Mouse (Mus musculus): ENCODE data around the gene Tyw1. TPM values are rescaled to one million over a fixed set of nuclear protein-coding genes. Genes with fewer than 3 reads are reported as not detected.

Gene Tyw1
- 21.9 and 22.3 TPM in 2 replicates for polyA plus RNA-seq (2015; fragmentation: Nextera tagmentation; extraction: Ambion mirVana)

DNA sequence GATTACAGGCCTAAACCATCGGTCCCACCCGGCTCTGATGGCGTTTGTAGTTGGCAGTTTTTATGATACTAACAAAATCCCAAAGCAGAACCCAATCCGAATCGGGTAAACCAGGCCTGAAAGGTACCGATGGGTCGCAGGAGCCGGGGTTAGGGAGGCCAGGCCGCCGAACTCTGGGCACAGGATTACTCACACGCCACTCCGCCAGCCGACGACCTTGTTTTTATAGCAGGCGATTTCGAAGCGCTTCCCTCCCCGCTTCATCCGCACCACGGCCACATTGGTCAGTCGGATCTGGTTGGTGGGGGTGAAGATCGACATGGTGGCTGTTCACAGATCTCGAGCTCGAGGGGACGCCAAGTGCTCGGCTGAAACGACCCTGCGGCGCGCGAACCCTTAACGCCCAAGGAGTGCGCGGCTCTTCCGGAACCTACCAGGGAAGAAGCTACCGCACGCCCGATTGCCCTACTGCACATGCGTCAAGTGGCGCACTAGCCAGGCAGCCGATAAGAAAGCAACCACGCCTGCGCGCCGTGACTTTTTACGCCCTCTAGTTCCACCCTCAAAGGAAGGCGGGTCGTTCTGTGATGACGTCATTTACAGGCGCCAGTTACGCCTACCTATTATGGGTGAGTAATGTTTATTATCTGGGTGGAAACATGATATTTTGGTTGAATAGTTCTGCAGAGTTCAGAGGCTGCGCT lies at the start of gene Tyw1, which contains the start of gene Sbds:
Tyw1 (plus strand) TSS at position 603 of the 704 bp plus-strand sequence.
Sbds (minus strand) TSS at position 514 of the 704 bp plus-strand sequence.
- Histone ChIP-seq H3K27ac (replicated peaks) (peak within 1 kb of the TSS; percentile 90), H3K4me2 (peak within 1 kb of the TSS; percentile 76), H3K4me3 (peak within 1 kb of the TSS; percentile 91), H3K4me1 (replicated peaks) (peaks cover 34% of the 10 kb centered on the region), H3K9ac (peak within 1 kb of the TSS; percentile 72), H3K27me3 (no peaks in the 10 kb centered on the region), H3K36me3 (peaks cover 24% of the 10 kb centered on the region), H3K9me3 (no peaks in the 10 kb centered on the region)
- WGBS, result under 1% methylated on average over 52 of the region's 52 CpGs
- peak; percentile 91 for ATAC-seq (ENCODE audit: low FRiP score, low read depth)

- H3K4me2 ChIP-seq, result no peak overlapping the region
- H3K4me1 ChIP-seq (replicated peaks), result no peaks in the 10 kb centered on the region
- no peaks in the 10 kb centered on the region for H3K9me3 ChIP-seq
- H3K9ac ChIP-seq, result no peak overlapping the region
- H3K4me3 ChIP-seq, result no peak overlapping the region
- no peaks in the 10 kb centered on the region for H3K27me3 ChIP-seq
- no peak overlapping the region for H3K27ac ChIP-seq (replicated peaks)
- H3K36me3 ChIP-seq, result peaks cover 47% of the 10 kb centered on the region
- WGBS, result 92% methylated on average over 4 of the region's 4 CpGs
- no peak for ATAC-seq (ENCODE audit: low FRiP score, low read depth)
Measured at GRCm38 (mm10) chr5:130207299-130207698, 48.1 kb upstream of the Tyw1 start.

- H3K36me3 ChIP-seq, result peaks cover 47% of the 10 kb centered on the region
- WGBS, result 95% methylated on average over 11 of the region's 11 CpGs
Measured at GRCm38 (mm10) chr5:130212956-130213355, 42.5 kb upstream of the Tyw1 start.

GRCm38 (mm10) chr5:130216781-130217180 lies 38.6 kb upstream of the Tyw1 start, which contains the start of gene Tmem248:
Tmem248 (plus strand) TSS chr5:130217081.
- Histone ChIP-seq H3K4me1 (replicated peaks) (peaks cover 10% of the 10 kb centered on the region), H3K9me3 (no peaks in the 10 kb centered on the region), H3K27ac (replicated peaks) (no peak within 1 kb of the TSS), H3K4me3 (no peak within 1 kb of the TSS), H3K9ac (no peak within 1 kb of the TSS), H3K36me3 (peaks cover 17% of the 10 kb centered on the region; the same call in 1 of the 2 replicates), H3K27me3 (no peaks in the 10 kb centered on the region), H3K4me2 (no peak within 1 kb of the TSS)
- 84% methylated on average over 7 of the region's 7 CpGs for WGBS
- ATAC-seq (ENCODE audit: low FRiP score, low read depth), result no peak

More at GRCm38 (mm10) chr5:130212956-130213355, 42.5 kb upstream of the Tyw1 start:
- Histone ChIP-seq H3K27me3 (no peaks in the 10 kb centered on the region), H3K27ac (replicated peaks) (no peak overlapping the region), H3K4me1 (replicated peaks) (no peaks in the 10 kb centered on the region), H3K9ac (no peak overlapping the region), H3K4me2 (no peak overlapping the region), H3K9me3 (no peaks in the 10 kb centered on the region), H3K4me3 (no peak overlapping the region)
- ATAC-seq (ENCODE audit: low FRiP score, low read depth), result no peak

- H3K27ac ChIP-seq (replicated peaks), result no peak overlapping the region
- no peaks in the 10 kb centered on the region for H3K27me3 ChIP-seq
- no peak overlapping the region for H3K9ac ChIP-seq
- 89% methylated on average over 4 of the region's 4 CpGs for WGBS
- peaks cover 13% of the 10 kb centered on the region; the same call in 1 of the 2 replicates for H3K36me3 ChIP-seq
- no peak overlapping the region for H3K4me2 ChIP-seq
- H3K4me3 ChIP-seq, result no peak overlapping the region
- H3K4me1 ChIP-seq (replicated peaks), result peaks cover 10% of the 10 kb centered on the region
- no peak for ATAC-seq (ENCODE audit: low FRiP score, low read depth)
- H3K9me3 ChIP-seq, result no peaks in the 10 kb centered on the region
Measured at GRCm38 (mm10) chr5:130217406-130217805, 38.0 kb upstream of the Tyw1 start.

GRCm38 (mm10) chr5:130218336-130218735 lies 37.1 kb upstream of the Tyw1 start:
- Histone ChIP-seq H3K4me2 (no peak overlapping the region), H3K27me3 (no peaks in the 10 kb centered on the region), H3K9me3 (no peaks in the 10 kb centered on the region), H3K27ac (replicated peaks) (no peak overlapping the region), H3K4me3 (no peak overlapping the region), H3K9ac (no peak overlapping the region), H3K36me3 (peaks cover 7% of the 10 kb centered on the region; the same call in 1 of the 2 replicates), H3K4me1 (replicated peaks) (peaks cover 16% of the 10 kb centered on the region)
- ATAC-seq (ENCODE audit: low FRiP score, low read depth), result no peak
- WGBS, result 95% methylated on average over 5 of the region's 5 CpGs

DNA sequence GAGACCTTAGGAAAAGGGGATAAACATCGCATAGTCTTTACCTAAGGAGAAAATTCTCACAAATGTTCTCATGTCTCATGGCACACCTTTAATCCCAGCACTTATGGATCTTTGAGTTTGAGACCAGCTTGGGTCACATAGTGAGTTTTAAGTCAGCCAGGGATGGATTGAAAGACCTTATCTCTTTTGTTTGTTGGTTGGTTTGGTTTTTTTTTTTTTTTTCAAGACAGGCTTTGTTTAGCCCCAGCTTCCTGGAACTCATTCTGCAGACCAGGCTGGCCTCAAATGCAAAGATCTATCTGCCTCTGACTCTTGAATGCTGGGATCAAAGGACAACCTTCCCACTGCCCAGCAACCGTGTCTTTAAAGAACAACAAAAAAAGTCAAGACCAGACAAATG lies 34.1 kb upstream of the Tyw1 start:
- Histone ChIP-seq H3K36me3 (no peaks in the 10 kb centered on the region), H3K27me3 (no peaks in the 10 kb centered on the region), H3K4me3 (peak overlapping the region; percentile 60), H3K9ac (peak overlapping the region; percentile 70), H3K27ac (replicated peaks) (peak overlapping the region; percentile 82), H3K4me2 (peak overlapping the region; percentile 63), H3K9me3 (no peaks in the 10 kb centered on the region), H3K4me1 (replicated peaks) (peaks cover 25% of the 10 kb centered on the region)
- no peak for ATAC-seq (ENCODE audit: low FRiP score, low read depth)
- 50% methylated on average over 2 of the region's 2 CpGs for WGBS

DNA sequence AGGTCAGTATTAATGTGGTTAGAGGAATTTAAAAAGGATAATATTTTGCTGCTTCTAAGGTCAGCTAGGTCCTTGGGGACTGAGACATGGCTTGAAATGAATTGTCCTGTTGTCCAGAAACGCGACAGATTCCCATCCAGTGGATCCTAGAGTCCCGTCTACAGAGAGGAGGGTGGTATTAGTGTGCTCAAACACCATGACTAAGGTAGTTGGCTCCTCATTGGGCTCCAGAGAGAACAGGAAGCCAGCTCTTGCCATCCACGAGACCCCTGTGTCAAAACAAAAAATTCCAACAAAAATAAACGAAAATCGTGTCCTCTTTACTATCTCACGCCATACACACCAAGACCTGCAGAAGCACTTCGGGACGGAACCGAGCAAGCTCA lies 33.7 kb upstream of the Tyw1 start:
- peak; percentile 71 for ATAC-seq (ENCODE audit: low FRiP score, low read depth)
- Histone ChIP-seq H3K4me3 (peak overlapping the region; percentile 60), H3K9ac (peak overlapping the region; percentile 70), H3K9me3 (no peaks in the 10 kb centered on the region), H3K36me3 (no peaks in the 10 kb centered on the region), H3K4me1 (replicated peaks) (peaks cover 25% of the 10 kb centered on the region), H3K27ac (replicated peaks) (peak overlapping the region; percentile 82), H3K27me3 (no peaks in the 10 kb centered on the region), H3K4me2 (peak overlapping the region; percentile 63)
- 1% methylated on average over 10 of the region's 10 CpGs for WGBS

DNA sequence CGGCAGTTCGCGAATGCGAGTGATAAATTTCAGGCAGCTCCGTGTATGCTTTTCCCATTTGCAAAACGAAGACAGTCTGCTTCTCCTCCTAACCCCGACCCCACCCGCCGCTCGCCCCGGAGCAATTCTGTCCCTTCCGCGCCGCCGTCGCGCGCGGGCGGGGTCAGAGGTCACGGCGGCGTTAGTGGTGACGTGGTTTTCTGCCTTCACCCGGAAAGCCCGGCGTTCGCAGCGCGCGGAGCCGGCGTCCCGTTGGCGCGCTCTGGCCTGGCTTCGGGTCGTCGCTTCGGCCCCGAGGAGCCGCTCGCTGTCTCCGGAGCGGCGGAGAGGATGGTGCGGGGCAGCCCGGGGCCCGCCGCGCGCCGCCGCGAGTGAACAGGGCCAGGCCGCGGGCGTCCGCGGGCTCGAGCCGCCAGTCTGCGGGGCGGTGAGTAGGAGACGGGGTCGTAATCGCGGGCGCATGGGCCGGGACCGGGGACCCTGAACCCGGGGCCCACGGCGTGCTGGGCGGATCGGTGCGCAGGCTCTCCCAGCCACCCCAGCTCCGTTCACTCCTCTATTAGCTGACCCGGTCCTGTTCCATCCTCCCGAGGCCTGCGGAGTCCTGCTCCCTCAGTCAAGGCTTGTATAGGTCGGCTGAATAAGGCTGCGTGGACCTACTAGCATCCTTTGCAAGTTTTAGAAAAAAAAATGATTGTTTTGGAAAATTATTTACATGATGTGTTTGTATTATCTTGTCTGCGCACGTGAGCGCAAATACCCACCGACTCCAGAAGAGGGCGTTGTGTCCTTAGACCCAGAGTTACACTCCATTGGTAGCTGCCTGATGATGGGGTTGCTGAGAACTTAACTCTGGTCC lies 33.0 kb upstream of the Tyw1 start:
- H3K4me3 ChIP-seq, result peak overlapping the region; percentile 60
- under 1% methylated on average over 84 of the region's 88 CpGs for WGBS

GRCm38 (mm10) chr5:130226790-130227189 lies 28.6 kb upstream of the Tyw1 start:
- 93% methylated on average over 3 of the region's 3 CpGs for WGBS
- Histone ChIP-seq H3K4me1 (replicated peaks) (peaks cover 15% of the 10 kb centered on the region), H3K4me3 (no peak overlapping the region), H3K4me2 (no peak overlapping the region), H3K27ac (replicated peaks) (no peak overlapping the region), H3K27me3 (no peaks in the 10 kb centered on the region), H3K9ac (no peak overlapping the region), H3K36me3 (peaks cover 19% of the 10 kb centered on the region), H3K9me3 (no peaks in the 10 kb centered on the region)
- no peak for ATAC-seq (ENCODE audit: low FRiP score, low read depth)

More for the DNA sequence above, 33.0 kb upstream of the Tyw1 start:
- Histone ChIP-seq H3K36me3 (no peaks in the 10 kb centered on the region), H3K9me3 (no peaks in the 10 kb centered on the region), H3K27me3 (no peaks in the 10 kb centered on the region), H3K9ac (peak overlapping the region; percentile 70), H3K4me1 (replicated peaks) (peaks cover 25% of the 10 kb centered on the region), H3K27ac (replicated peaks) (peak overlapping the region; percentile 82), H3K4me2 (peak overlapping the region; percentile 63)
- peak; percentile 86 for ATAC-seq (ENCODE audit: low FRiP score, low read depth)

DNA sequence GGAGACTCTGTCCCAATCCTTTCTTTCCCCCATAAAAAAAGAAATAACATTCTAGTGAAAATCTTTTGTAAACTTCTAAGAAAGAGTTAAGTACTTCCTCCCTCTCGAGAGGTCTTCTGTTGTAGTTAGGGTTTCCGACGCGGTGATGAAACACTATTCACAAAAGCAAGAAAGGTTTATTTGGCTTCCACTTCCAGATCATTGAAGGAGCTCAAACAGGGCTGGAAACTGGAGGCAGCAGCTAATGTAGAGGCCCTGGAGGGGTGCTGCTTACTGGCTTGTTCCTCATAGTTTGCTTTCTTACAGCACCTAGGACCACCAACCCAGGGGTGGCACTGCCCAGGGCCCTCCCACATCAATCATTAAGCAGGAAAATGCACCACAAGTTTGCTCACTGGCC lies 27.3 kb upstream of the Tyw1 start:
- H3K27me3 ChIP-seq, result no peaks in the 10 kb centered on the region
- H3K4me1 ChIP-seq (replicated peaks), result peaks cover 11% of the 10 kb centered on the region
- no peak overlapping the region for H3K27ac ChIP-seq (replicated peaks)
- no peak overlapping the region for H3K9ac ChIP-seq
- no peak overlapping the region for H3K4me2 ChIP-seq
- no peak overlapping the region for H3K4me3 ChIP-seq
- no peak for ATAC-seq (ENCODE audit: low FRiP score, low read depth)
- peaks cover 33% of the 10 kb centered on the region for H3K36me3 ChIP-seq
- H3K9me3 ChIP-seq, result no peaks in the 10 kb centered on the region
- 82% methylated on average over 4 of the region's 4 CpGs for WGBS

DNA sequence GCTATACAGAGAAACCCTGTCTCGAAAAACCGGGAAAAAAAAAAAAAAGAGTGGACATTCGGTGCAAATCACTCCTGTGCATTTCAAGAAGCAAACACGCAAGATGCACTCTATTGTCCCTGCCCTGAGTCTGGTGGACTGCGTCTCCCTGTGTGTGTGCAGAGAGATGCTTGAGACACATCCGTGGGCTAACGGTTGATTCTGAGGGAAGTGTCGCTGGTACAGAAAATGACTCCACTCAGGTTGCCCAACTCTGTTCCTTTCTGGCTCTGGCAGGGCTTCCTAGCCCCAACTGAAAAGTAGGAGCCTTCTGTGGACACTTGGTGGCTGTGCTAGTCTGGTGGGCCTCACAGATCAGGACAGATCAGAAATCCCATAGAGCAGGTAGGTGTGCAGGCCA lies 19.1 kb upstream of the Tyw1 start:
- Histone ChIP-seq H3K27me3 (no peaks in the 10 kb centered on the region), H3K4me2 (no peak overlapping the region), H3K9ac (no peak overlapping the region), H3K4me1 (replicated peaks) (no peaks in the 10 kb centered on the region), H3K4me3 (no peak overlapping the region), H3K9me3 (no peaks in the 10 kb centered on the region), H3K27ac (replicated peaks) (no peak overlapping the region), H3K36me3 (peaks cover 89% of the 10 kb centered on the region)
- WGBS, result 97% methylated on average over 8 of the region's 8 CpGs
- no peak for ATAC-seq (ENCODE audit: low FRiP score, low read depth)

Measured in hindbrain, embryonic 15.5 days (tissue).